Mouse (Mus musculus): Measurements from ENCODE around the gene Map2k1.

- no peak for TF ChIP-seq CTCF (conservative IDR thresholded peaks at IDR 0.05; ENCODE audit: low read length)
- no peak for TF ChIP-seq NANOG (IDR thresholded peaks at IDR 0.05; ENCODE audit: borderline replicate concordance, low read length)
Measured at GRCm38 (mm10) chr9:64227736-64228135, 25.7 kb downstream of the Map2k1 start.

All from E14TG2a.4 (cell line).